Mouse (Mus musculus) kidney, embryonic 14.5 days (tissue): Measurements from ENCODE around the gene Idua. TPM values are rescaled to one million over a fixed set of nuclear protein-coding genes. Genes with fewer than 3 reads are reported as not detected.
"Not testable (repeated sequence)": the region's sequence is repeated elsewhere in the genome, so short reads cannot be mapped to it uniquely, and the experiment has no call there.

Experiments
- ATAC-seq: fragments of 200-750 bp; cut with Nextera tagmentation; 2 replicates; pipeline ENCODE4 v1.8.0; 2017; ENCODE audit warnings: moderate number of reproducible peaks, mild to moderate bottlenecking, moderate TSS enrichment, moderate library complexity; ENCODE audit not compliant: low FRiP score, low TSS enrichment
- H3K27ac ChIP-seq: fragments of 300-500 bp; sonication (generic); 2 replicates; pipeline ENCODE4 v1.5.1; 2014; ENCODE audit warnings: low read depth, mild to moderate bottlenecking, low read length, moderate library complexity, mixed read lengths
- H3K27me3 ChIP-seq: fragments of 300-500 bp; sonication (generic); 2 replicates; pipeline ENCODE4 v1.6.1; 2014; ENCODE audit warnings: mild to moderate bottlenecking, low read length; ENCODE audit not compliant: control insufficient read depth, insufficient read depth
- H3K36me3 ChIP-seq: fragments of 300-500 bp; sonication (generic); 2 replicates; pipeline ENCODE4 v1.6.1; 2014; ENCODE audit warnings: low read length, mixed read lengths; ENCODE audit not compliant: control insufficient read depth, insufficient read depth
- H3K4me1 ChIP-seq: fragments of 300-500 bp; sonication (generic); 2 replicates; pipeline ENCODE4 v1.6.1; 2014; ENCODE audit warnings: low read length, mixed read lengths; ENCODE audit not compliant: control insufficient read depth, insufficient read depth
- H3K4me2 ChIP-seq: fragments of 300-500 bp; sonication (generic); replicated peaks from 2 replicates; pipeline ENCODE4 v1.6.1; 2014; ENCODE audit warnings: low read depth, mild to moderate bottlenecking, low read length
- H3K4me3 ChIP-seq: fragments of 300-500 bp; sonication (generic); 2 replicates; pipeline ENCODE4 v1.5.1; 2014; ENCODE audit warnings: mild to moderate bottlenecking, low read length
- H3K9ac ChIP-seq: fragments of 300-500 bp; sonication (generic); 2 replicates; pipeline ENCODE4 v1.6.1; 2014; ENCODE audit warnings: low read depth, mild to moderate bottlenecking, low read length, moderate library complexity
- H3K9me3 ChIP-seq: fragments of 300-500 bp; sonication (generic); 2 replicates; pipeline ENCODE4 v1.6.1; 2016; ENCODE audit warnings: low read length; ENCODE audit not compliant: control insufficient read depth
- WGBS: fragments of 180-500 bp; shearing (Covaris S2); extraction: QIAGEN DNeasy Blood & Tissue Kit; methylation state at CpG from one replicate; pipeline ENCODE4 v1.1.7; 2014; 5-methylcytosine and 5-hydroxymethylcytosine counted together
- polyA plus RNA-seq: library from polyadenylated mRNA; unstranded; fragments of >200 nt; fragmentation: Nextera tagmentation; extraction: Ambion mirVana; gene quantifications from 2 replicates; pipeline ENCODE4 v1.2.1, GENCODE M21; 2014

The Idua gene
- polyA plus RNA-seq, result 11.0 and 11.3 TPM in 2 replicates

GRCm38 (mm10) chr5:108659698-108660631, at the start of gene Idua:
Gene Idua (plus strand): TSS chr5:108660331.
- Histone ChIP-seq H3K4me1 (peaks cover 13% of the 10 kb centered on the region), H3K9ac (peak within 1 kb of the TSS; percentile 78), H3K27me3 (no peaks in the 10 kb centered on the region), H3K36me3 (peaks cover 20% of the 10 kb centered on the region), H3K27ac (no peak within 1 kb of the TSS), H3K9me3 (no peaks in the 10 kb centered on the region), H3K4me3 (peak within 1 kb of the TSS; percentile 71), H3K4me2 (peak within 1 kb of the TSS; percentile 92)
- ATAC-seq, result peak; percentile 50
- 11% methylated on average over 24 of the region's 24 CpGs for WGBS

DNA sequence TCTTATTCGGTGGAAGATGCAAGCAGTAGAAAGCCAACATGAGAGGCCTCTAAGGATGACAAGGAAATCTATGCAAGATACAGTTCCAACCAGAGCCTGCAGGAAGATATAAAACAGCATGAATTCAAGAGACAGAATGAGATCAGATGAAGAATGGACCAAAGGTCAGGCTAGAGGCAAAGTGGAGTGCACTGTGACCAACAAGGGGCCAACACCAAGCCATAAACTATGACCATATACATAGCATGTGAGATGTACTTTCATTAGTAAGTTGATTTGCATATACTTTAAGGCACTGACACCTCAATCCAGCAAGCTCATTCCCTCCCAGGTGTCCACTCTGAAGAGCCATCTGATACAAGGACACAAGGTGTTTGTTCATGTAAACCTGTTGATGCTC, 49.7 kb upstream of the Idua start:
- Histone ChIP-seq H3K4me2 (no peak overlapping the region), H3K27me3 (no peaks in the 10 kb centered on the region), H3K4me1 (no peaks in the 10 kb centered on the region), H3K36me3 (peaks cover 89% of the 10 kb centered on the region), H3K4me3 (no peak overlapping the region), H3K27ac (no peak overlapping the region), H3K9ac (no peak overlapping the region), H3K9me3 (no peaks in the 10 kb centered on the region)
- no peak for ATAC-seq
- WGBS, result 88% methylated on average over 1 of the region's 1 CpGs

DNA sequence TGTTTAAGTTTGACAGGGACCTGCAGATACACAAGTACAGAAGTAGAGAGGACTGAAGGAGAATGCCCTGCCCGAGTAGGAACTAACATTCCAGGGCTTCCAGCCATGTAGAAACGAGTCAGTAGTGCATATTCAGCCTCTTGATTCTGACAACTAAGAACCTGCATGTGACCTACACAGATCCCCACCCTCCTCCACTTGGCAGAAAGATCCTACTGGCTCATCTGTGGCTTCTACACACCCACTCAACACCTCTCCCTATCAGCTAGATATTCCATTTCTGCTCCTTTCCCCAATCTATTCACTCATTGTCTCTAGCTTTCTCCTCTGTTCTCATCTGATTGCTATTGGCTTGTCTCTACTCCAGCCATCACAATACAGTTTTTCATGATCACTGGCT, 38.3 kb upstream of the Idua start:
- H3K9me3 ChIP-seq, result no peaks in the 10 kb centered on the region
- H3K4me2 ChIP-seq, result no peak overlapping the region
- H3K4me1 ChIP-seq, result no peaks in the 10 kb centered on the region
- no peak overlapping the region for H3K9ac ChIP-seq
- no peaks in the 10 kb centered on the region for H3K27me3 ChIP-seq
- 79% methylated on average over 2 of the region's 2 CpGs for WGBS
- H3K36me3 ChIP-seq, result peaks cover 44% of the 10 kb centered on the region
- H3K27ac ChIP-seq, result no peak overlapping the region
- ATAC-seq, result no peak
- no peak overlapping the region for H3K4me3 ChIP-seq

DNA sequence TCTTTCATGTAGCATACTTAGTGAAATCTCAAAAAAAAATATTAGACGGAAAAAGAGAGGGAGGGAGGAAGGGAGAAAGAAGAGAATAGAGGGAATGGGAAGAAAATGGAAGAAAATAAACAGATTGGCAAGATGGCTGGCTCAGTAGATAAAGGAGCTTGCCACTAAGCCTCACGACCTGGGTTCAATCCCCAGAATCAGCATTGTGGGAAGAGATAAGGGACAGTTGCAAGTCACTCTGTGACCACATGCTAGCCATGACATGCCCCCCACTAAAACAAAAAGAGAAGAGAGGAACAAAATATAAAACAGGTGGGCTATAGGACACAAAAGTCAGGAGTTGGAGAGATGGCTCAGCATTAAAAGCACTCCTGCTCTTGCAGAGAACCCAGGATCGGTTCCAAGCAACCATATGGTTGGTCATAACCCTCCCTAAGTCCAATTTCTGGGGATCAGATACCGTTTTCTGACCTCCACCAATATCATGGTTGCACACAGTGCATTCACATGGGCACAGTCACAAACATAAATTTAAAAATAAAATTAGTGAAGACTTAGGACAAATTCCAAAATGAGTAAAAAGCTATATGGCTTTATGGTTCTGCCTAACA, 34.0 kb upstream of the Idua start:
- 87% methylated on average over 4 of the region's 4 CpGs for WGBS
- no peak overlapping the region for H3K4me3 ChIP-seq
- no peak overlapping the region for H3K4me2 ChIP-seq
- H3K27ac ChIP-seq, result no peak overlapping the region
- H3K27me3 ChIP-seq, result no peaks in the 10 kb centered on the region
- no peak overlapping the region for H3K9ac ChIP-seq
- peaks cover 15% of the 10 kb centered on the region for H3K4me1 ChIP-seq
- peaks cover 30% of the 10 kb centered on the region for H3K36me3 ChIP-seq
- no peak for ATAC-seq
- no peaks in the 10 kb centered on the region for H3K9me3 ChIP-seq

DNA sequence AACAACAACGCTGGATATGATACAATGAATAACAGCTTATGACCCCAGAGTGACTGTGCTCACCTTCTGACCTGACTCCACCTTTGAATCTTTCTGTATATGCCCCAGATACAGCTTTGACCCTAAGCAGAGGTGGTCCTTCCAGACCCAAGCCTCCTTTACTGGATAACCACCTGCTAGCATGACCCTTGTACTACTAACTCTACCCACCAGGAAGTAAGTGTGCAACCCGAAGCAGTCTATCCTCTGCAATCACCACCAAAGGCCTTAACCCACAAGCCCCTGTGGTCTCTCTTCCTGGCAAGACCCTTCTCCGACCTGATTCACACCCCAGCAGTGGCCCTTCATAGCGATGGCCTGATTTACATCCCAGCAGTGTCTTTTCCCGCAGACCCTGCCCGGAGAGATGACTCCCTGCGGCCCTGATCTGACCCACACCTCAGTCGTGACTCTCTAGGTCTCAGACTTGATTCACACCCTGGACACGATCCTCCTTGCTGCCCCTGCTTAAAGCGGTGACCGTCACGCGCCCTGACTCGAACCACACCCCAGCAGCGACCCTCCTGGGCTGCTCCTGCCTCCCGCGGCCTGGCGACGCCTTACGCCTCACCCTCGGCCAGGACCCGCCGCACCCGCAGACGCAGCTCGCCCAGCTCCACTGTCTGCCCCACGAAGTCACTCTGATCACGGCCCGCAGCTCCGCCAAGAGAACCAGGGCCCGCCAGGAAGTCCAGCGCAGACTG, 31.1 kb upstream of the Idua start:
- H3K4me3 ChIP-seq, result peak overlapping the region; percentile 95
- H3K9ac ChIP-seq, result peak overlapping the region; percentile 93
- H3K27me3 ChIP-seq, result no peaks in the 10 kb centered on the region
- no peaks in the 10 kb centered on the region for H3K9me3 ChIP-seq
- 1% methylated on average over 32 of the region's 32 CpGs for WGBS
- peak overlapping the region; percentile 89 for H3K4me2 ChIP-seq
- peaks cover 15% of the 10 kb centered on the region for H3K4me1 ChIP-seq
- H3K36me3 ChIP-seq, result peaks cover 7% of the 10 kb centered on the region
- ATAC-seq, result peak; percentile 88
- H3K27ac ChIP-seq, result peak overlapping the region; percentile 83

DNA sequence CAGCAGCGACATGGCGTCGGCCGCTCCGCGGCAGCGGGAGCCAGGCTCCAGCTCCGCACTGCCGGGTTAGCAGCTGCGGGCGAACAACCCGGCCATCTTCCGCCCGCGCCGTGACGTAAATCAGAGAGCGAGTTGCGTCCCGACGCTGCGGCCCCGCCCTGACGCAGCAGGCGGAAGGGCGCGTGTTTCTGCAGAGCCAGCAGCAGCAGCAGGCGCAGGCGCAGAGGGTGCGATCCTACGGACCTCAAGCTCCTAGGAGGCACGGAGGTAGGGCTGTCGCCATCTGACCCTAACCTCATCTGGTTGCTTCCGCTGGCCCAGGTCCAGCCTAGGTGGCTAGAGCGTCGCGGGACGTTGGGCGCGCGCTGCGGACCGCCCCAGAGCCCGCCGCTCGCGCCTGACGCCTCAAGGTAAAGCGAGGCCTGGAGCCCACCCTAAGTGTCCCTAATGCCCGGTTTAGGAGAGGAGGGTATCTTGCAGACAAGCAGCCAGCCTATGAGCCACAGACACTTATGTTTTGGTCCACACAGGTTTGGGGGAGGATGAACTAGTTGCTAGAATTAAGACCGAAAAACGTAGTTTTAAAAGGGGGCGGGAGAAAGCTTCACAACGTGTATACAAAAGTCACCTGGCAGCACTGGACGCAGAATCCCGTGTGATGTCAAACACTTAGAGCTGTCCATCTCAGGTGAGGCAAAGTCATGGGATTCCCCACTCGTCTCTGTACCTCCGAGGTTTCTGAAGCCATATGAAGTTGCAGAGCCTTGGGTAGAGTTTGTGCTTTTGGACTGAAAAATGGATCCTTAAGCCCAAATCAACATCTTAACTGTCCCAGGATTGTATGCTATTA, 30.3 kb upstream of the Idua start, which contains the start of the genes Gak and Tmem175:
TSS of gene Gak (minus strand) at position 122 of the 850 bp plus-strand sequence.
TSS of gene Tmem175 (plus strand) at position 137 of the 850 bp plus-strand sequence.
- H3K4me2 ChIP-seq, result peak within 1 kb of the TSS; percentile 89
- H3K4me1 ChIP-seq, result peaks cover 15% of the 10 kb centered on the region
- peak within 1 kb of the TSS; percentile 93 for H3K9ac ChIP-seq
- peak within 1 kb of the TSS; percentile 95 for H3K4me3 ChIP-seq
- ATAC-seq, result peak; percentile 97
- under 1% methylated on average over 58 of the region's 58 CpGs for WGBS
- H3K36me3 ChIP-seq, result no peaks in the 10 kb centered on the region
- no peaks in the 10 kb centered on the region for H3K9me3 ChIP-seq
- no peaks in the 10 kb centered on the region for H3K27me3 ChIP-seq
- H3K27ac ChIP-seq, result peak within 1 kb of the TSS; percentile 83

- H3K4me2 ChIP-seq, result no peak overlapping the region
- H3K4me3 ChIP-seq, result no peak overlapping the region
- no peaks in the 10 kb centered on the region for H3K27me3 ChIP-seq
- H3K9me3 ChIP-seq, result no peaks in the 10 kb centered on the region
- no peak overlapping the region for H3K9ac ChIP-seq
- no peak for ATAC-seq
- no peak overlapping the region for H3K27ac ChIP-seq
- WGBS, result 96% methylated on average over 4 of the region's 4 CpGs
- peaks cover 3% of the 10 kb centered on the region; the same call in 1 of the 2 replicates for H3K36me3 ChIP-seq
- H3K4me1 ChIP-seq, result peaks cover 8% of the 10 kb centered on the region
Measured at GRCm38 (mm10) chr5:108633676-108634075, 26.5 kb upstream of the Idua start.

DNA sequence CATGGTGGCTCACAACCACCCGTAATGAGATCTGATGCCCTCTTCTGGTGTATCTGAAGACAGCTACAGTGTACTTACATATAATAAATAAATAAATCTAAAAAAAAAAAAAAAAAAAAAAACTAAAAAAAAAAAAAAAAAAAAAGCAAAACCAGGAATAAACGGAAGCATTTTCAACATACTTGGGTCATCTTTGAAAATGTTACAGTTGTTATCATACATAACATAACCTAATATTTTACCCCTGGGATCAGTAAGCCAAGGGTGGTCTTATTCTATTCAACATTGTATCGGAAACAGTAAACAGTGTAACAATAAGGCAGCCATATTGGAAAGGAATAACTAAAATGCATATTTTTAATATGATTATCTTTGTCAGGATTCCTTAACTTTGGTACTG, 26.0 kb upstream of the Idua start:
- 83% methylated on average over 2 of the region's 3 CpGs for WGBS
- not testable (repeated sequence) for H3K9me3 ChIP-seq, H3K9ac ChIP-seq, H3K4me3 ChIP-seq, ATAC-seq, H3K4me2 ChIP-seq, H3K27ac ChIP-seq, H3K4me1 ChIP-seq, H3K27me3 ChIP-seq, H3K36me3 ChIP-seq
